Mouse (Mus musculus) intestine, embryonic 14.5 days (tissue): ENCODE measurements around the gene Dpy19l2. TPM values are rescaled to one million over a fixed set of nuclear protein-coding genes. Genes with fewer than 3 reads are reported as not detected.

ENCODE experiments used
- ATAC-seq: fragments of 200-750 bp; cut with Nextera tagmentation; replicated peaks from 2 replicates; pipeline ENCODE4 v1.8.0; 2017; ENCODE audit warnings: low read depth, moderate number of reproducible peaks, moderate TSS enrichment, moderate library complexity; ENCODE audit not compliant: low FRiP score, low TSS enrichment
- DNase-seq: peaks from one replicate; pipeline ENCODE4 v3.0.0-alpha.2; 2018; ENCODE audit warnings: low spot score
- H3K27ac ChIP-seq: fragments of 300-500 bp; sonication (generic); 2 replicates; pipeline ENCODE4 v1.5.1; 2014; ENCODE audit warnings: low read depth, mild to moderate bottlenecking, control low read depth
- H3K27me3 ChIP-seq: fragments of 300-500 bp; sonication (generic); replicated peaks from 2 replicates; pipeline ENCODE4 v1.6.1; 2014; ENCODE audit warnings: low read length, control low read depth; ENCODE audit not compliant: control insufficient read depth, insufficient read depth
- H3K36me3 ChIP-seq: fragments of 300-500 bp; sonication (generic); 2 replicates; pipeline ENCODE4 v1.6.1; 2014; ENCODE audit warnings: low read length, control low read depth; ENCODE audit not compliant: control insufficient read depth, insufficient read depth
- H3K4me1 ChIP-seq: fragments of 300-500 bp; sonication (generic); replicated peaks from 2 replicates; pipeline ENCODE4 v1.6.1; 2014; ENCODE audit warnings: low read length, control low read depth, mixed read lengths; ENCODE audit not compliant: control insufficient read depth, insufficient read depth
- H3K4me2 ChIP-seq: fragments of 300-500 bp; sonication (generic); 2 replicates; pipeline ENCODE4 v1.6.1; 2014; ENCODE audit warnings: low read length
- H3K4me3 ChIP-seq: fragments of 300-500 bp; sonication (generic); 2 replicates; pipeline ENCODE4 v1.5.1; 2014; ENCODE audit warnings: low read depth, low read length, control low read depth, mixed read lengths
- H3K9ac ChIP-seq: fragments of 300-500 bp; sonication (generic); 2 replicates; pipeline ENCODE4 v1.6.1; 2014; ENCODE audit warnings: mild to moderate bottlenecking, low read length
- H3K9me3 ChIP-seq: fragments of 300-500 bp; sonication (generic); 2 replicates; pipeline ENCODE4 v1.6.1; 2016; ENCODE audit warnings: low read length, control low read depth; ENCODE audit not compliant: control insufficient read depth
- WGBS: fragments of 180-500 bp; shearing (Covaris S2); extraction: QIAGEN DNeasy Blood & Tissue Kit; methylation state at CpG from one replicate; pipeline ENCODE4 v1.1.7; 2014; 5-methylcytosine and 5-hydroxymethylcytosine counted together
- polyA plus RNA-seq: library from polyadenylated mRNA; unstranded; fragments of >200 nt; fragmentation: Nextera tagmentation; extraction: Ambion mirVana; gene quantifications from 2 replicates; pipeline ENCODE4 v1.2.1, GENCODE M21; 2014

Dpy19l2 gene
- polyA plus RNA-seq, 1 experiment from 2014 or later, result not detected

GRCm38 (mm10) chr9:24514078-24514469 is 182.0 kb downstream of the Dpy19l2 start:
- no peaks in the 10 kb centered on the region for H3K36me3 ChIP-seq
- no peaks in the 10 kb centered on the region for H3K27me3 ChIP-seq
- H3K4me3 ChIP-seq, result no peak overlapping the region
- H3K27ac ChIP-seq, result no peak overlapping the region
- 79% methylated on average over 5 of the region's 5 CpGs for WGBS
- no peaks in the 10 kb centered on the region for H3K4me1 ChIP-seq
- no peaks in the 10 kb centered on the region for H3K9me3 ChIP-seq
- H3K4me2 ChIP-seq, result no peak overlapping the region
- H3K9ac ChIP-seq, result no peak overlapping the region
- DNase-seq, result no peak
- ATAC-seq, result no peak

DNA sequence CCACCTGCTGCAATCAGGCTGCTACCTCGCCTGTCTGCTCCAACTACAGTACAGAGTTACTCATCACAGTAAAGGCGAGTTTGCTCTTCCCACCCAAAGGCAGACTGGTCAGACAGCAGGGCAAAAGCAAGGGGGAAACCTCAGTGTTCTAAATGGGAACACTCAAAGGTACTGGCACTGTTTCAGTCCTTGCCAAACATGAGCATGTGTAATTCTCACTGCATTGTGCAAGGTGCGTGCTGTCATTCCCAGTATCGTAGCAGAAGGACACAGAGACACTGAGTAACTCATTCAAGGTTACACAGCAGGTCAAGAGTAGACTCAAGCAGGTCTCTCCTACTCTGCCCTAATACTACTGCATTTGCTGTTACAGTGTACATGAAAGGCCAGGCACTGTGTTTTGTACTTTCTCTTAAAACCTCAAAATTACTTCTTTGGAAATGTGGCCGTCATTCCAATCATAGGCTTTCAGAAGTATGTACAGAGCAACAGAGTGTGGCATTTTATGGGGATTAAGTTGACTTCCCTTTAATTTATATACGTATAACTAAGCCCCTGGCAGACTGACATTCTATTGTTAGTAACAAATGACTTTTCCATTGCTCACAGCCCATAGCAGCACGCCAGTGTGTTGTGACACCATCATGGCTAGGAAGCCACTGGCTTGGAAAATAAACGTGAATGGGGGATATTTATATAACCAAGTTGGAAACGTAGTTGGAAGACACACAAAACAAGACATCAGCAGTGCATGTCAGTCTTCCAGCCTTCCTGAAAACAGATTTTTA is 182.6 kb downstream of the Dpy19l2 start:
- H3K4me3 ChIP-seq, result no peak overlapping the region
- H3K36me3 ChIP-seq, result no peaks in the 10 kb centered on the region
- H3K9ac ChIP-seq, result no peak overlapping the region
- no peak overlapping the region for H3K27ac ChIP-seq
- no peak for DNase-seq
- no peak for ATAC-seq
- H3K4me1 ChIP-seq, result no peaks in the 10 kb centered on the region
- no peaks in the 10 kb centered on the region for H3K27me3 ChIP-seq
- H3K4me2 ChIP-seq, result no peak overlapping the region
- WGBS, result 76% methylated on average over 9 of the region's 9 CpGs
- H3K9me3 ChIP-seq, result no peaks in the 10 kb centered on the region

GRCm38 (mm10) chr9:24512121-24512539 is 184.0 kb downstream of the Dpy19l2 start:
- Histone ChIP-seq H3K4me2 (no peak overlapping the region), H3K9ac (no peak overlapping the region), H3K36me3 (no peaks in the 10 kb centered on the region), H3K27me3 (no peaks in the 10 kb centered on the region), H3K9me3 (no peaks in the 10 kb centered on the region), H3K27ac (no peak overlapping the region), H3K4me1 (no peaks in the 10 kb centered on the region), H3K4me3 (no peak overlapping the region)
- no peak for ATAC-seq
- DNase-seq, result no peak
- WGBS, result 91% methylated on average over 5 of the region's 5 CpGs

DNA sequence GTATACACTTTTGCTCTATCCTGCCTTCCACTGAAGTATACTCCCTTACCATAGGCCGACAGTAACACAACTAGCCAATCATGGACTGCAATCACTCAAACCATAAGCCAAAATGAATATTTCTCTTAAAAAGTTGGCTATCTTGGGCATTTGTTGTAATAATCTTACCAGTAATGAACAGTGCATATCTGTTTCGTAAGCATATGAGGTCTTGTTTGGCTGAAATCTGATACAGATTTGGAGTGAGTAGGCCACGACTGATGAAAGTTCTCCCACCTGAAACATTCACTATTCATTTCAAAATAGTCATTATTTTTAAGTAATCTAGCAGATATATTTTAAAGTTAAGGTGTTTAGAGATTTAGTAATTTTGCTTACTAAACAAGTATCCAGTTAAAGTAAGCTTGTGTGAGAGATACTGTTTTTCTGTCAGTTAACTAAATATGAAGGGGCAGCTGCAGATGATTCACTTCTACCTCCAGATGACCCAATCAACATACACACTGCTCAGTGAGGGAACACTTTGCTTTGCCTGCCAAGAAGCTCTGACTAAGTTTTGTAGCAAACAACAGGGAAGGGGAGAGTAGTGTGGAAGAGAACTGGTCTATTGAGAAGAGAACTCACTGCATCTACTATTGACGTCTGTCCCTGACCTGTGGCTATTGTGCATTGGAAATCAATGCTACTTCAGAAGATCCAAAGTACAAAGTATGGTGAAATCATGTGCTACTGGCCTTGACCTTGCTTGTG is 184.5 kb downstream of the Dpy19l2 start:
- WGBS, result 89% methylated on average over 4 of the region's 4 CpGs
- Histone ChIP-seq H3K4me3 (no peak overlapping the region), H3K27ac (no peak overlapping the region), H3K9me3 (no peaks in the 10 kb centered on the region), H3K4me2 (no peak overlapping the region), H3K36me3 (no peaks in the 10 kb centered on the region), H3K27me3 (no peaks in the 10 kb centered on the region), H3K4me1 (no peaks in the 10 kb centered on the region), H3K9ac (no peak overlapping the region)
- ATAC-seq, result no peak
- no peak for DNase-seq

GRCm38 (mm10) chr9:24508880-24509279 is 187.2 kb downstream of the Dpy19l2 start:
- DNase-seq (no peak), ATAC-seq (no peak)
- no peaks in the 10 kb centered on the region for H3K9me3 ChIP-seq
- no peak overlapping the region for H3K4me2 ChIP-seq
- 83% methylated on average over 4 of the region's 4 CpGs for WGBS
- H3K4me3 ChIP-seq, result no peak overlapping the region
- no peaks in the 10 kb centered on the region for H3K4me1 ChIP-seq
- H3K27ac ChIP-seq, result no peak overlapping the region
- no peaks in the 10 kb centered on the region for H3K27me3 ChIP-seq
- H3K36me3 ChIP-seq, result no peaks in the 10 kb centered on the region
- H3K9ac ChIP-seq, result no peak overlapping the region

Other genes starting within 250 kb of the Dpy19l2 start
- 12.1 and 13.6 TPM in 2 replicates for gene Dpy19l1, start 193.2 kb downstream of the Dpy19l2 start, polyA plus RNA-seq
- gene Cypt4, start 71.1 kb downstream of the Dpy19l2 start, polyA plus RNA-seq, result not detected in 2 replicates
- gene Tbx20, start 78.0 kb upstream of the Dpy19l2 start, polyA plus RNA-seq, result 0.07 and 0.17 TPM in 2 replicates